Mouse (Mus musculus): ENCODE measurements at regions not wholly inside any gene's neighbourhood (a gene's known extent, or its start where the extent isn't known, plus 50 kb on each side); places are given as distances from the start of the nearest gene placed in this dataset.

- no peak for TF ChIP-seq CTCF (IDR thresholded peaks at IDR 0.05; ENCODE audit: low read depth)
- no peak for TF ChIP-seq EP300 (IDR thresholded peaks at IDR 0.05; ENCODE audit: low read depth)
Observed at GRCm38 (mm10) chr4:127861319-127862117, 109.2 kb downstream of the CK137956 start.
